Mouse (Mus musculus) cerebellum, adult (tissue): Measurements from ENCODE around the gene Utp11.
"Not testable (repeated sequence)": the region's sequence is repeated elsewhere in the genome, so short reads cannot be mapped to it uniquely, and the experiment has no call there.

Experiments used
- ATAC-seq: cut with Nextera tagmentation; 2 replicates; pipeline ENCODE4 v1.9.2; 2017; ENCODE audit warnings: mild to moderate bottlenecking, moderate library complexity, mixed read lengths; ENCODE audit not compliant: insufficient number of reproducible peaks, low FRiP score, low TSS enrichment

Utp11 gene

GRCm38 (mm10) chr4:124693135-124693894, at the start of gene Utp11:
TSS of gene Utp11 (minus strand) at chr4:124693600.
- peak; percentile 99 for ATAC-seq

GRCm38 (mm10) chr4:124742839-124743238, 49.4 kb upstream of the Utp11 start:
- ATAC-seq = no peak

- ATAC-seq = peak; percentile 92
Observed at GRCm38 (mm10) chr4:124741376-124742343, 48.3 kb upstream of the Utp11 start, which contains the start of gene Inpp5b. TSS of gene Inpp5b (plus strand) at chr4:124741850.

GRCm38 (mm10) chr4:124738783-124739182, 45.4 kb upstream of the Utp11 start:
- no peak for ATAC-seq

GRCm38 (mm10) chr4:124738013-124738412, 44.6 kb upstream of the Utp11 start:
- no peak for ATAC-seq

- no peak for ATAC-seq
Observed at GRCm38 (mm10) chr4:124737486-124737885, 44.1 kb upstream of the Utp11 start.

GRCm38 (mm10) chr4:124736952-124737351, 43.6 kb upstream of the Utp11 start:
- no peak for ATAC-seq

- no peak for ATAC-seq
Observed at GRCm38 (mm10) chr4:124726121-124726520, 32.7 kb upstream of the Utp11 start.

- ATAC-seq = no peak
Observed at GRCm38 (mm10) chr4:124719101-124719500, 25.7 kb upstream of the Utp11 start.

GRCm38 (mm10) chr4:124714545-124715481, 21.4 kb upstream of the Utp11 start, which contains the start of gene Sf3a3:
TSS of gene Sf3a3 (plus strand) at chr4:124714776.
- peak; percentile 93 for ATAC-seq

- ATAC-seq = not testable (repeated sequence)
Observed at GRCm38 (mm10) chr4:124713850-124714249, 20.4 kb upstream of the Utp11 start.

- no peak for ATAC-seq
Observed at GRCm38 (mm10) chr4:124712618-124713017, 19.2 kb upstream of the Utp11 start.

GRCm38 (mm10) chr4:124710776-124711291, 17.4 kb upstream of the Utp11 start:
- ATAC-seq = no peak

GRCm38 (mm10) chr4:124709961-124710446, 16.6 kb upstream of the Utp11 start:
- no peak for ATAC-seq

- no peak for ATAC-seq
Observed at GRCm38 (mm10) chr4:124708518-124709477, 15.4 kb upstream of the Utp11 start.

- not testable (repeated sequence) for ATAC-seq
Observed at GRCm38 (mm10) chr4:124708200-124708517, 14.8 kb upstream of the Utp11 start.

GRCm38 (mm10) chr4:124707381-124708199, 14.2 kb upstream of the Utp11 start:
- ATAC-seq = not testable (repeated sequence)
